Mouse (Mus musculus): ENCODE results near the gene Myl6b.

GRCm38 (mm10) chr10:128544674-128545569 is 46.4 kb upstream of the Myl6b start:
- TF ChIP-seq CTCF (conservative IDR thresholded peaks at IDR 0.05; ENCODE audit: low read length) (no peak), POU5F1 (IDR thresholded peaks at IDR 0.05; ENCODE audit: borderline replicate concordance, low read length) (no peak)
